Mouse (Mus musculus) T-cell, adult 66 days (primary cell): ENCODE measurements around the gene Srsf6. TPM values are rescaled to one million over a fixed set of nuclear protein-coding genes. Genes with fewer than 3 reads are reported as not detected.

Source experiments
- total RNA-seq, 2 experiments: library from RNA; stranded (reverse); gene quantifications; 3 replicates in 1 of 2; 4 replicates in 1 of 2; pipeline ENCODE4 v1.2.4; 2023

Srsf6 gene
- 100 to 1,000 TPM; 419 to 420 TPM for total RNA-seq

DNA sequence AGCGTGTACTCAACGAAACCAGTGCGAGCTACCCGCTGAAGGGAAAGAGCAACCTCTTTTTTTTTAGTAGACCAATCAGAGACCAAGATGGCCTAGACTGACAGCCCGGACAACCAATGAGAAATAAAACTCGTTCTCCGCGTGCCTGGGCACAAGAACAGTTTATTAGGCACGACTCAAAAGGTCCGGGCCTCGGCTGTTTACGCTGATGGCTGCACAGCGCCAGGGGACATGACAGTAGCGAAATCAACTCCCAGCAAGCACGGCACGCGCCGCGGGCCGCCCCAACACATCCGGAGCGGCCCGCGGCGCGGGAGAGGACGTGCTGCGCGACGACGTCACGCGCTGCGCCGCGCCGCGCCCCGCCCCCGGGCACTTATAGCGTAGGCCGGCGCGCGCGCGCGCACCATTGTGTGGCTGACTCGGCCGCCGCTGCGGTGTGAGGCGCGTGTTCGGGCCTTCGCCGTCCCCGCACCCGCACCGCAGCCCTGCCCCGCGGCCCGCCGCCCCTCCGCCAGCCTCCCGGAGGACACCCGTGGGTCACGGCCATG is at the start of gene Srsf6:
Gene Srsf6, plus strand, starts transcription at position 406 of the 551 bp plus-strand sequence.

DNA sequence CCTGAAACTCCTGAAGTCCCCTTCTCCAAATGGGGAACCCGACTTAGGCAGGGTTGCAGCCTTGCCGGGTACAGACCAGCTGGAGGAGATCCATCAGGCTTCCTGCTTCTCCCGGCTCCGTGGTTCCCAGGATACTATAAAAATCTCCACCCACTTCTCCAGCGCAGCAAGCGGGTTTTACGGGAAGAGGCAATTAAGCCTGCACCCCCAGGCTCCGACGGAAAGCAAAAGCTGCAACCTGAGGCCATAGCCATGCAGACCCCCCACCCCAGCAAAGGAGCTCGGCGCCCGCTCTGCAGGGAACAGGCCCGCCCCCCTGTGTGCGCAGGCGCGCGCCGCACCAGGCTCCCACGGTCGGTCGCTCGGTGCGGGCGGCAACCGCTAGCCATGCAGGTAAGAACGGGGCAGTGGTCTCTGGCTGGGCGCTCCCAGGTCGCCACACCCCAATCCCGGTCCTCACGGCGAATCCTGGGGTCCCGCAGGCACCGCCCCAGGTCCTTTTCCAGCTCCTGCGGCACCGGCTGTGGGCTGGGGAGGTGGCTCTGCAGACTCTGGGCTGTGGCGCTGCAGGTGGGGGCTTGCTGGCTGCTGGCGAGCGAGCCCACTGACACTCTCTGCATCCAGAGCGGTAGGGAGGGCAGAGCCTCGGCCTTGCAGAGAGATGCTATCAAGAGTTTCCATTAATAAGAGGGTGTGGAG is 12.0 kb downstream of the Srsf6 start, which contains the start of gene L3mbtl1:
Gene L3mbtl1, plus strand, starts transcription at position 325 of the 699 bp plus-strand sequence.

Other genes starting within 250 kb of the Srsf6 start
- gene L3mbtl1, start 11.9 kb downstream of the Srsf6 start, total RNA-seq: under 1 TPM in 1 of 2 experiments, not detected in 1; 0.70 TPM
- gene Sgk2, start 55.8 kb downstream of the Srsf6 start, total RNA-seq: not detected
- gene Ift52, start 85.8 kb downstream of the Srsf6 start, total RNA-seq: 10 to 100 TPM; 26.6 to 28.5 TPM
- 1 to 10 TPM; 4.0 to 6.6 TPM for gene Mybl2, start 123.2 kb downstream of the Srsf6 start, total RNA-seq
- gene Gtsf1l, start 156.3 kb downstream of the Srsf6 start, total RNA-seq: not detected